Mouse (Mus musculus): Measurements from ENCODE around the gene Cldn34a. TPM values are rescaled to one million over a fixed set of nuclear protein-coding genes. Genes with fewer than 3 reads are reported as not detected.

Gene Cldn34a
- total and polyA plus RNA-seq, 3 experiments, result not detected

DNA sequence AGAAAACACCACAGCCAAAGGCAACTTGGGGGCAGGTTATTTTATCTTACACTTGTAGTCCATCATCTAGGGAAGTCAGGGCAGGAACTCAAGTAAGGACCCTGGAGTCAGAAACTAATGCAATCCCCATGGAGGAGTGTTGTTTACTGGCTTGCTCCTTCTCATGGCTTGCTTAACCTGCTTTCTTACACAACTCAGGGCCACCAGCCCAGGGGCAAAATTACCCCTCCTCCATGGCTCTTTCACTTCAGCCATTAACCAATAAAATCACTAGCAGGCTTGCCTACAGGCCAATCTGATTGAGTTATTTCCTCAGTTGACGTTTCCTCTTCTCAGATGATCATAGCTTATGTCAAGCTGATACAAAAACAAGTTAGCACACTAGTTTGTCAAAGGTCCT lies 15.0 kb upstream of the Cldn34a start:
- no peak for TF ChIP-seq ELF1 (IDR thresholded peaks at IDR 0.05; ENCODE audit: low read depth, low read length)
- TF ChIP-seq GABPA (IDR thresholded peaks at IDR 0.05; ENCODE audit: insufficient replicate concordance, low read depth, low read length), result no peak
- no peaks in the 10 kb centered on the region for H3K9me3 ChIP-seq (replicated peaks; ENCODE audit: low read length)
- no peak for DNase-seq (ENCODE audit: extremely low read depth)
- in situ Hi-C loops (cut with MboI; ENCODE audit: low pct_ligation_motif_present, low pct_unique_long_range_greater_than_20kb, low sequenced_read_pairs), result no loop called here
- H3K79me2 ChIP-seq (replicated peaks; ENCODE audit: control insufficient read depth, extremely low read depth, insufficient read depth, poor library complexity, severe bottlenecking), result no peaks in the 10 kb centered on the region
- H3K4me1 ChIP-seq (ENCODE audit: control insufficient read depth in 1 of 2, insufficient read depth in 2 of 2), result no peaks in the 10 kb centered on the region
- no peak overlapping the region for H3K27ac ChIP-seq (ENCODE audit: insufficient read depth, low read depth)
- H3K9ac ChIP-seq (ENCODE audit: insufficient read depth, low read depth), result no peak overlapping the region
- no peak overlapping the region for H3K4me3 ChIP-seq (replicated peaks in 1 of 3; ENCODE audit: low read depth in 2 of 3, low read length in 2 of 3, poor library complexity in 1 of 3)
- no peaks in the 10 kb centered on the region for H3K27me3 ChIP-seq (replicated peaks)
- dilution Hi-C loops (cut with MboI; ENCODE audit: extremely low pct_ligation_motif_present, extremely low pct_unique_long_range_greater_than_20kb, low sequenced_read_pairs), result no loop called here
- H3K4me2 ChIP-seq (ENCODE audit: insufficient read depth, low read depth, poor library complexity, severe bottlenecking), result no peak overlapping the region
- H3K36me3 ChIP-seq (replicated peaks in 1 of 2; ENCODE audit: control insufficient read depth in 1 of 2, insufficient read depth in 1 of 2, low read length in 1 of 2), result no peaks in the 10 kb centered on the region

DNA sequence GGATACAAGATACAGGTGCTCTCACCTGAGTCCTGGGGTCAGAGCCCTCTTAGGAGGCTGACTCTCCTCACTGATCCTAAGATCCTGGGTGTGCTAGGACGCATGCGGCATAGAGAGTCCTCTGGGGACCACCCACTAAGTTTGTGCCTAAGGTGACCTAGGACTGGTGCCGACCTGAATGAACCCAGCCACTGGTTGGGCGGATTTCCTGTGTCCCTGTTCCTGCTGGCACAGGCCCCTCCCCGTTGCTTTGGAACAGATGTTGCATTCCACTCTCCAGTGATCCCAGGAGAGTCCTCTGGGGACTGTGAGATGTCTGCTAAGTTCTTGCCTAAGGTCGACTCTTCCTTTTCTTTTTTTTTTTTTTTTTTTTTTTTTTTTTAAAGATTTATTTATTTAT lies 5.7 kb upstream of the Cldn34a start:
- in situ Hi-C loops (cut with MboI; ENCODE audit: low pct_ligation_motif_present, low pct_unique_long_range_greater_than_20kb, low sequenced_read_pairs), result no loop called here
- no peak for DNase-seq (ENCODE audit: extremely low read depth)
- no peak for TF ChIP-seq USF2 (conservative IDR thresholded peaks at IDR 0.05; ENCODE audit: low read depth, low read length)
- TF ChIP-seq TCF12 (IDR thresholded peaks at IDR 0.05; ENCODE audit: low read depth, low read length), result no peak

More for the DNA sequence above, 5.7 kb upstream of the Cldn34a start:
- Histone ChIP-seq H3K9me3 (replicated peaks; ENCODE audit: low read length) (no peaks in the 10 kb centered on the region), H3K27me3 (replicated peaks) (no peaks in the 10 kb centered on the region), H3K27ac (ENCODE audit: insufficient read depth, low read depth) (no peak overlapping the region), H3K4me2 (ENCODE audit: insufficient read depth, low read depth, poor library complexity, severe bottlenecking) (no peak overlapping the region), H3K9ac (ENCODE audit: insufficient read depth, low read depth) (no peak overlapping the region), H3K4me3 (replicated peaks in 1 of 3; ENCODE audit: low read depth in 2 of 3, low read length in 2 of 3, poor library complexity in 1 of 3) (no peak overlapping the region), H3K36me3 (replicated peaks in 1 of 2; ENCODE audit: control insufficient read depth in 1 of 2, insufficient read depth in 1 of 2, low read length in 1 of 2) (no peaks in the 10 kb centered on the region), H3K4me1 (ENCODE audit: control insufficient read depth in 1 of 2, insufficient read depth in 2 of 2) (no peaks in the 10 kb centered on the region), H3K79me2 (replicated peaks; ENCODE audit: control insufficient read depth, extremely low read depth, insufficient read depth, poor library complexity, severe bottlenecking) (no peaks in the 10 kb centered on the region)
- dilution Hi-C loops (cut with MboI; ENCODE audit: extremely low pct_ligation_motif_present, extremely low pct_unique_long_range_greater_than_20kb, low sequenced_read_pairs), result no loop called here

Other genes with a start within 250 kb of the Cldn34a start
- 3.1 and 3.5 TPM in 2 replicates for gene Kantr, start 235.8 kb upstream of the Cldn34a start, total RNA-seq (2012; rRNA removed)
- 0.64 and 0.86 TPM in 2 replicates for gene Kantr, start 235.8 kb upstream of the Cldn34a start, total RNA-seq (2014; rRNA removed)
- gene Kantr, start 235.8 kb upstream of the Cldn34a start, polyA plus RNA-seq (2012; ENCODE audit: insufficient read length, low read depth), result 2.7 and 3.4 TPM in 2 replicates
- gene Tspyl2, start 220.9 kb upstream of the Cldn34a start, total RNA-seq (2012; rRNA removed), result 16.5 and 17.0 TPM in 2 replicates
- gene Tspyl2, start 220.9 kb upstream of the Cldn34a start, total RNA-seq (2014; rRNA removed), result 18.0 and 21.0 TPM in 2 replicates
- 35.3 and 37.1 TPM in 2 replicates for gene Tspyl2, start 220.9 kb upstream of the Cldn34a start, polyA plus RNA-seq (2012; ENCODE audit: insufficient read length, low read depth)
- gene Gpr173, start 194.6 kb upstream of the Cldn34a start, total RNA-seq (2012; rRNA removed), result not detected in 2 replicates
- gene Gpr173, start 194.6 kb upstream of the Cldn34a start, total RNA-seq (2014; rRNA removed), result not detected in 2 replicates
- gene Gpr173, start 194.6 kb upstream of the Cldn34a start, polyA plus RNA-seq (2012; ENCODE audit: insufficient read length, low read depth), result not detected in 2 replicates
- 0.04 TPM in 1 of 2 replicates, not detected in the other for gene Shroom2, start 206.1 kb downstream of the Cldn34a start, total RNA-seq (2012; rRNA removed)
- 0.09 TPM in 1 of 2 replicates, not detected in the other for gene Shroom2, start 206.1 kb downstream of the Cldn34a start, total RNA-seq (2014; rRNA removed)
- gene Shroom2, start 206.1 kb downstream of the Cldn34a start, polyA plus RNA-seq (2012; ENCODE audit: insufficient read length, low read depth), result not detected in 2 replicates
- gene Gpr143, start 218.6 kb downstream of the Cldn34a start, total RNA-seq (2012; rRNA removed), result not detected in 2 replicates
- not detected in 2 replicates for gene Gpr143, start 218.6 kb downstream of the Cldn34a start, total RNA-seq (2014; rRNA removed)
- not detected in 2 replicates for gene Gpr143, start 218.6 kb downstream of the Cldn34a start, polyA plus RNA-seq (2012; ENCODE audit: insufficient read length, low read depth)

All from CH12.LX (cell line).